Mouse (Mus musculus) urinary bladder, postnatal 10 days (tissue): ENCODE data around the gene Gm45213.
"Not testable (repeated sequence)": the region's sequence is repeated elsewhere in the genome, so short reads cannot be mapped to it uniquely, and the experiment has no call there.

ENCODE experiments used
- DNase-seq: peaks from one replicate; pipeline ENCODE4 v3.0.0; 2022; ENCODE audit warnings: low spot score

Gene Gm45213

DNA sequence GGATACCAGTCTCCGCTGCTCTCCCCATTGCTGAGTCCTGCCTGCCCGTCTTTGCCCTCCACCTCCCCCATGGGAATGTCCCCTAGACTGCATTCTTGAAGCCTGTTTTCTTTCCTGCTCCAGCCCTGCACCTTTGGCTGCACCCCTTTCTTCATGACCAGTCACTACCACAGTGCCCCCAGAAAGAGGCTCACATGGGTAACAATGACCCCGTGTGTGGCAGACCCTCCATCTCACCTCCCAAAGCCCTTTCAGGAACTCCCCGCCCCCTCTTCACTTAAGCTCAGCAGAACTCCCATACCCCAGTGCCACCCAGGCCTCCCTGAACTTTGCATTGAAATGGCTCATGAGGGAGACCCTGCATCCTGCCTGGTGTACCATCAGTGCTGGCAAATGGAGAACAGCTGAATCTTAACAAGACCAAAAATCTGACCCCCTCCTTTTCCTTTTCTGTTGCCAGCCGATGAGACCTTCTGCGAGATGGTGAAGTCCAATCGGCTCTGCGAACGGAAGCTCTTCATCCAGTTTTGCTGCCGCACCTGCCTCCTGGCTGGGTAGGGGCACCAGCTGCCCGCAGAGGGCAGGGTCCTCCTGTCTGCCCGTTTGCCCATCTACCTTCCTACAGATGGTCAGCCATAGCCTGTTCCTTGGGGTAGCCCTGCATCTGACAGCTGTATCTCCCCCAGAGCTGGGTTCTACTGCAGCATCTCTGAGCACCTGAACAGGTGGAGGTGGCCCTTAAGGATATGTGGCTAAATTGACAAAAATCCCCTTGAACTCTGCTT is 5.2 kb downstream of the Gm45213 start:
- DNase-seq: no peak

DNA sequence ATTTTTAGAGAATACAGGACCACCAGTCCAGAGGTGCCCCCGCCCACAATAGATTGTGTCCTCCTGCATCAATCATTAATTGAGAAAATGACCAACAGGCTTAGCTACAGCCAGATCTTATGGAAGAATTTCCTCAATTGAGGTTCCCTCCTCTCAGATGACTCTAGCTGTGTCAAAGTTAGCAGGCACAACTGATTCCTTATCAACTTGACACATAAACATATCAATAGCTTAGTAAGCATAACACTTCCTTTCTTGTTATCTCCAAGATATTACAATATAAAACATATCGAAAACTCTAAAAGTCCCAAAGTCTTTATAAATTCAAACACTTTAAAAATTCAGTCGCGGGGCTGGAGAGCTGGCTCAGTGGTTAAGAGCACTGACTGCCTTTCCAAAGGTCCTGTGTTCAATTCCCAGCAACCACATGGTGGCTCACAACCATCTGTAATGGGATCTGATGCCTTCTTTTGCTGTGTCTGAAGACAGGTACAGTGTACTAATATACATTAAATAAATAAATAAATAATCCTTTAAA is 10.6 kb downstream of the Gm45213 start:
- no peak for DNase-seq

DNA sequence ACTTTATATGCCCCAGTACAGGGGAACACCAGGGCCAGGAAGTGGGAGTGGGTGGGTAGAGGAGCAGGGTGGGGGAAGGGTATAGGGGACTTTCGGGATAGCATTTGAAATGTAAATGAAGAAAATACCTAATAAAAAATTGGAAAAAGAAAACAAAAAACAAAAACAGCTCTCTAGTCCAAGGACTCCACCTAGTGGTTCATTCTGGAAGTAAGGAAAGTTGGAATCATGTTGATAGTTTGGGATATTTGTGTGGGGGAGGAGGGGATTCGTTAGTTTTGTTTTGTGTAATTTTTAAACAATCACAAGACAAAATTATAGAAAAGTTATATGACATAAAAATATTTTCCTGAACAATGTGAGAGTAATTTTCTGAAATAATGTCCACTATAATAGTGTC is 12.0 kb downstream of the Gm45213 start:
- DNase-seq: not testable (repeated sequence)

DNA sequence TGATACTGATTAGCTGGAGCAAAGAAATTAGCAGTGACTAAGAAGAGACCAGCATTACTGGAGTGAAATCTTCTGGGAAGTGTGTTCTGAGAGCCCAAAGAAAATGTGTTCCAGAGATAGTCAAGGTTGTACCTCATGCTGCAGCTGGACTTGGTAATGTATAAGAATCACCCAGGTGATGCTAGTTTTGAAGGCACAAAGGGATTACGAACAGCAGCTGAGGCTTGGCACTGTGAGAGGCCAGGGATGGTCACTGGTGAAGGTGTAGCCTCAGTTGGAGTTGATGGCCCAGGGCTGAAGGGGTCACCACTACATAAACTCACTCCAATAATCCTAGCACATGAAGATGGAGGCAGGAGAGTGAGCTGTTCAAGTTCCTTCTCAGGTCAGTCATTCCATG is 15.3 kb downstream of the Gm45213 start, which contains the start of gene Snrpa1:
Gene Snrpa1 (plus strand): TSS at position 301 of the 400 bp plus-strand sequence.
- DNase-seq: no peak

DNA sequence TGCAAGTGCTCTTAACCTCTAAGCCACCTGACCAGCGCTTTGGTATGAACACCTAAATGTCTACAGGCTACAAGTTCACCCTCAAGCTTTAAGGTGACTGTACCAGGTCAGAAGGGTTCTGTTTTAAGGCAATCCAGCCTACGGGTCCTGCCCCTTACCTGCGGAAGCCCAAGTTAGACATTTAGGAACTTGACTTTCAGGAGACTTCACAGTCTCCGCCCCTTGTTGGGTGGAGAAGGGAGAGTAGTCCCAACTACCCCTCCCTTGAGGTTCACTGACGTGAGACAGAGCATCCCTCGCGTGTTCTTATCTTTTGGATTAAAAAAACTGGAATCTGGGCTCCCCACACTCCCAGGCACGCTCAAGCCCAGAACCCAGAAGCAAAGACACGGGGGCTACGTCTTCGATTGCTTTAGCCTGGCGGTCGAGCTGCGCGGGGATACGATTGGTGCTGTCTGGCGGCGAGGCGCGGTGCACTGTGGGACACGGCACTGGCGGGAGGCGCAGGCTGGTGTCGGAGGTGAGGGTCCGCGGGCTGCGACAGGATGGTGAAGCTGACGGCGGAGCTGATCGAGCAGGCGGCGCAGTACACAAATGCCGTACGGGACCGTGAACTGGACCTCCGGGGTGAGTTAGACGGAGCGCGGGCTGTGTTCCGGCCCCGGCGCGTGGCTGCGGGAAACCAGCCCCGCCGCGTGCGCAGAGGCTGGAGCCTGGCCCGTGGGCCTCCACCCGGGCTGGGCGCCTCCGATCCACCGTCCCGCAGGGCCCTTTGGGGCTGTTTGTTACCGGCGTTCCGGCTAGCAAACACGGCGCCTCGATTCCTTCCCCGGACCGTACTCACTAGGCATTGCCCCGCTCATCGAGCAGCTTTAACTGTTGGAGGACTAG is 16.9 kb downstream of the Gm45213 start:
- peak; percentile 50 for DNase-seq

DNA sequence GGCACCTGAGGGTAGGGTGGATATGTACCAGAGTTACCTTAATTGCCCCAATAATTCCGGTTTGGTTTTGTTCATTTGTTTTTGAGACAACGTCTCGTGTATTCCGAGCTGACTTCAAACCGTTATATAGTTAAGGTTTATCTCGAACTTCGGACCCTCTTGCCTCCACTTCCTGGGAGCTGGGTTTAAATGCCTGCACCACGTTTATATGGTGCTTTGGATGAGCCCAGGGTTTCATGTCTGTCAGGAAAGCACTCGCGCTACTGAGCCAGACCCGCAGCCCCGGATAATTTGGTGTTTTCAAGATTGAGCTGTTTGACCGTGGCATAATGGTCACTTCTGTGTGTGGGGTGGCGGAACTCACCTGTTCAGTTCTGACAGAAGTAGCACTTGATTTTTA is 17.7 kb downstream of the Gm45213 start:
- DNase-seq: no peak

DNA sequence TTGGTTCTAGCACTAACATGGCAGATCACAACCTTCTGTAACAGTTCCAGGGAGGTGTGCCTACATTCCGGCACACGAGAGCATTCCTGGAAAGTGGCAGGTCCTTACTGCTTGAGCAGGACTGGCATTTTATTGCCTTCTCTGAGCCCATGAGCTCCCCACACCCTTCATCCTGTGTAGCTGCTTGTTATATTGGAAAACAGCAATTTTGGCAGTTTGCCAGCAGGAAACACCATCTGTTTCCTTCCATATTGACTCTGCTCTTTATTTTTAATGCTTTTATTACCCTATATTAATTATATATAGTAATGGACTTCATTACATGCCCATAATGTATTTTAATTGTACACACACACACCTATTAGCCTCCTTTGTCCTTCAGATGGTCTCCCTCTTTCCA is 33.0 kb downstream of the Gm45213 start:
- DNase-seq: no peak

GRCm38 (mm10) chr7:66079364-66080230 is 36.2 kb downstream of the Gm45213 start, which contains the start of gene Selenos:
Gene Selenos (plus strand): TSS chr7:66079649.
- peak; percentile 81 for DNase-seq

DNA sequence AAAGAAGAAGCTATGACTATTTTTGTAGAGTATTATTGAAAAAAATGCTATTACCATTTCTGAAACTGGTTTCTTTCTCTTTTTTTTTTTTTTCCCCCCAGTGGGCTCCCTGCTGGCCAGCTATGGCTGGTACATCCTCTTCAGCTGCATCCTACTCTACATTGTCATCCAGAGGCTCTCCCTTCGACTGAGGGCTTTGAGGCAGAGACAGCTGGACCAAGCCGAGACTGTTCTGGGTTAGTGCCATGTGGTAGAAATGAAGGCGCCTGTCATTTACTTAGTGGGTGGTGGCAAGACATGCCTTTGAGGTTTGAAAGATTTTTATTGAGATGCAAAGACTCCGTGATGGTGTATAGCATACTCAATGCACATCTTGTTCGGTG is 36.8 kb downstream of the Gm45213 start:
- no peak for DNase-seq

DNA sequence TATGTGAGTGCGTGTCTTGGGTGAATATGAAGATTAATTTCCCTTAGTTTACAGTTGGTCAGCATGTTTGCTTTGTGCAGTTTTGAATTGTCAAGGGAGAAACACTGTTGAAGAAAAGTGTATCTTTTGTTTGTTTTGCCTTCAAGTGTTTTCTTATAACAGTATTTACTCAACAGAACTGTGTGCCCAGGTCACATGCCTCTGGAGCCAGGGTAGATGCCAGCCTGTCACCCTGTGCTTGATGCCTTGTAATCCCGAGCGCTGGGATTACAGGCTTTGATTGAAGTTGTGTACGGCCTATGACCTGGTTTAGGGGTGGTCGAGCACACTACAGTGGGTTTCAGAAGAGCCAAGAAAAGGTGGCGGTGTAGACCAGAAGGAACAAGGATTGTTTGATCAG is 40.4 kb downstream of the Gm45213 start:
- no peak for DNase-seq

DNA sequence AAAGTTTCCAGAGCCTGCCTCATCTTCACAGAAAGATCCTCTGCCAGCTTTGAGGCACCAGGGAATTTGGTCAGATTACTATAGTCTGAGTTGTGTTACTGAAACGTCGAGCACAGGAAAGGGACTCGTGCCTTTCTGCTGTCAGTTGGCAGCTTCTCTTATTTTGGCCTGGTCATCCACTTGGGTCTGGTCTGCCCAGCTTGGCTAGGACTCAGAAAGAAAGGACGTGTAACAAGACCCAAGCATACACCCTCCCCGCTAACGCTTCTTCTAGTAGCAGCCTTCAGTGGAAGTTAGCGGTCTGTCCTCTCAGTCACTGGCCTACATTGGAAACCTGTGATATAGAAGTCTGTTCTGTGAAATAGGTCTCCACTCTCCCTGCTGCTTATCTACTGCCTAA is 41.1 kb downstream of the Gm45213 start:
- DNase-seq: no peak

GRCm38 (mm10) chr7:66087652-66088051 is 44.2 kb downstream of the Gm45213 start:
- DNase-seq: no peak

GRCm38 (mm10) chr7:66088077-66088476 is 44.7 kb downstream of the Gm45213 start:
- DNase-seq: no peak

GRCm38 (mm10) chr7:66090676-66091190 is 47.3 kb downstream of the Gm45213 start:
- DNase-seq: no peak

GRCm38 (mm10) chr7:66091553-66091952 is 48.2 kb downstream of the Gm45213 start:
- no peak for DNase-seq

GRCm38 (mm10) chr7:66092656-66093055 is 49.3 kb downstream of the Gm45213 start:
- DNase-seq: no peak

GRCm38 (mm10) chr7:66094141-66094540 is 50.7 kb downstream of the Gm45213 start:
- no peak for DNase-seq

GRCm38 (mm10) chr7:66098803-66099202 is 55.4 kb downstream of the Gm45213 start:
- no peak for DNase-seq

GRCm38 (mm10) chr7:66101866-66102265 is 58.5 kb downstream of the Gm45213 start:
- DNase-seq: no peak

DNA sequence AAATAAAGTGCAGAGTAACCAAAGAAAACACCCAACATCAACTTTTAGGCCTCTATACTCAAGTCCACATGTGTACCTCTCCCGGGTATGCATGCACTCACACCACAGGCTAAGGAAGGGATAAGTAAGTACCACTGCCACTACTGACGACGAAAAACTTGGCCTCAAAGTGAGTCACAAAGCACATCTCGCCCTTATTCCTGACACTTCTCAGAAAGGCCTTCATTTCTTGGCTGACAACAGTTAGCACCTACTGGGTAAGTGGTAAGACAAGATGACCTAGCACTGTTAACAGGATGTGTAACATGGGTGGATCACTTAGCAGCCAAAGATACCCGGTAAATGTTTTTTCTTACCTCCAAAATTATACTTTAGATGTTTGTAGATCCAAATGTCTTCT is 61.1 kb downstream of the Gm45213 start:
- no peak for DNase-seq

- no peak for DNase-seq
Observed at GRCm38 (mm10) chr7:66105771-66106170, 62.4 kb downstream of the Gm45213 start.
